Mouse (Mus musculus) forebrain, postnatal 0 days (tissue): ENCODE results near the gene Ogfr. TPM values are rescaled to one million over a fixed set of nuclear protein-coding genes. Genes with fewer than 3 reads are reported as not detected.

ENCODE experiments used
- ATAC-seq: fragments of 200-750 bp; cut with Nextera tagmentation; 2 replicates; pipeline ENCODE4 v1.8.0; 2017; ENCODE audit warnings: mild to moderate bottlenecking, moderate library complexity
- DNase-seq: peaks from one replicate; pipeline ENCODE4 v3.0.0-alpha.2; 2015
- H3K27ac ChIP-seq: fragments of 300-500 bp; sonication (generic); 2 replicates; pipeline ENCODE4 v1.5.1; 2014; ENCODE audit warnings: low read depth, mild to moderate bottlenecking, antibody characterized with exemption, low read length, moderate library complexity, mixed read lengths
- H3K27me3 ChIP-seq: fragments of 300-500 bp; sonication (generic); 2 replicates; pipeline ENCODE4 v1.6.1; 2014; ENCODE audit warnings: mild to moderate bottlenecking, low read length, mixed read lengths; ENCODE audit not compliant: insufficient read depth
- H3K36me3 ChIP-seq: fragments of 300-500 bp; sonication (generic); 2 replicates; pipeline ENCODE4 v1.6.1; 2014; ENCODE audit warnings: mild to moderate bottlenecking, moderate library complexity; ENCODE audit not compliant: insufficient read depth
- H3K4me1 ChIP-seq: fragments of 300-500 bp; sonication (generic); 2 replicates; pipeline ENCODE4 v1.6.1; 2014; ENCODE audit warnings: antibody characterized with exemption; ENCODE audit not compliant: insufficient read depth
- H3K4me2 ChIP-seq: fragments of 300-500 bp; sonication (generic); 2 replicates; pipeline ENCODE4 v1.6.1; 2014; ENCODE audit warnings: low read depth, mild to moderate bottlenecking, moderate library complexity
- H3K4me3 ChIP-seq: fragments of 300-500 bp; sonication (generic); 2 replicates; pipeline ENCODE4 v1.5.1; 2014; ENCODE audit warnings: low read depth, low read length, mixed read lengths
- H3K9ac ChIP-seq: fragments of 300-500 bp; sonication (generic); 2 replicates; pipeline ENCODE4 v1.6.1; 2014; ENCODE audit warnings: mild to moderate bottlenecking
- H3K9me3 ChIP-seq: fragments of 300-500 bp; sonication (generic); 2 replicates; pipeline ENCODE4 v1.6.1; 2016; ENCODE audit warnings: low read length
- CTCF ChIP-seq: sonication (generic); IDR thresholded peaks from 2 replicates; pipeline ENCODE4 v1.5.1; 2016; ENCODE audit warnings: antibody characterized with exemption, control low read depth, low read depth
- WGBS: fragments of 180-500 bp; shearing (Covaris S2); extraction: QIAGEN DNeasy Blood & Tissue Kit; methylation state at CpG from one replicate; pipeline ENCODE4 v1.1.7; 2014; 5-methylcytosine and 5-hydroxymethylcytosine counted together
- polyA plus RNA-seq: library from polyadenylated mRNA; unstranded; fragments of >200 nt; fragmentation: Nextera tagmentation; extraction: Ambion mirVana; gene quantifications from 2 replicates; pipeline ENCODE4 v1.2.1, GENCODE M21; 2015
- total RNA-seq: library from RNA; depleted of rRNA; stranded (reverse); fragments of >200 nt; gene quantifications from 2 replicates; pipeline ENCODE4 v1.2.3, GENCODE M21; 2014

Gene Ogfr
- total and polyA plus RNA-seq, 2 experiments from 2014 or later = 84.7 to 127 TPM

- no peak for DNase-seq
- Histone ChIP-seq H3K36me3 (no peaks in the 10 kb centered on the region), H3K9me3 (no peaks in the 10 kb centered on the region), H3K4me2 (no peak overlapping the region), H3K4me3 (no peak overlapping the region), H3K27me3 (no peaks in the 10 kb centered on the region), H3K4me1 (no peaks in the 10 kb centered on the region), H3K9ac (no peak overlapping the region), H3K27ac (no peak overlapping the region)
- TF ChIP-seq CTCF = no peak
- no peak for ATAC-seq
- WGBS = 89% methylated on average over 3 of the region's 3 CpGs
Measured at GRCm38 (mm10) chr2:180556470-180556869, 32.6 kb upstream of the Ogfr start.

- Histone ChIP-seq H3K4me2 (no peak overlapping the region), H3K27me3 (no peaks in the 10 kb centered on the region), H3K4me3 (no peak overlapping the region), H3K4me1 (no peaks in the 10 kb centered on the region), H3K9ac (no peak overlapping the region), H3K27ac (no peak overlapping the region), H3K9me3 (no peaks in the 10 kb centered on the region), H3K36me3 (no peaks in the 10 kb centered on the region)
- ATAC-seq = no peak
- no peak for DNase-seq
- peak; percentile 58 for TF ChIP-seq CTCF
- WGBS = 47% methylated on average over 5 of the region's 5 CpGs
Measured at GRCm38 (mm10) chr2:180560245-180560644, 28.8 kb upstream of the Ogfr start.

GRCm38 (mm10) chr2:180562146-180562545, 26.9 kb upstream of the Ogfr start:
- TF ChIP-seq CTCF = peak; percentile 17; the same call in 1 of the 2 replicates
- no peak overlapping the region for H3K27ac ChIP-seq
- no peaks in the 10 kb centered on the region for H3K36me3 ChIP-seq
- H3K4me2 ChIP-seq = no peak overlapping the region
- no peak overlapping the region for H3K9ac ChIP-seq
- H3K9me3 ChIP-seq = no peaks in the 10 kb centered on the region
- no peak for ATAC-seq
- H3K4me1 ChIP-seq = no peaks in the 10 kb centered on the region
- H3K27me3 ChIP-seq = no peaks in the 10 kb centered on the region
- 76% methylated on average over 5 of the region's 5 CpGs for WGBS
- no peak for DNase-seq
- H3K4me3 ChIP-seq = no peak overlapping the region

- TF ChIP-seq CTCF = no peak
- H3K4me1 ChIP-seq = no peaks in the 10 kb centered on the region
- no peak overlapping the region for H3K4me2 ChIP-seq
- DNase-seq (no peak), ATAC-seq (no peak; the same call in 1 of the 2 replicates)
- 53% methylated on average over 6 of the region's 6 CpGs for WGBS
- peak overlapping the region; percentile 50; the same call in 1 of the 2 replicates for H3K27ac ChIP-seq
- H3K27me3 ChIP-seq = no peaks in the 10 kb centered on the region
- H3K4me3 ChIP-seq = no peak overlapping the region
- no peaks in the 10 kb centered on the region for H3K36me3 ChIP-seq
- no peaks in the 10 kb centered on the region for H3K9me3 ChIP-seq
- no peak overlapping the region for H3K9ac ChIP-seq
Measured at GRCm38 (mm10) chr2:180563296-180563695, 25.7 kb upstream of the Ogfr start.

- H3K27me3 ChIP-seq = no peaks in the 10 kb centered on the region
- WGBS = 31% methylated on average over 5 of the region's 5 CpGs
- peak overlapping the region; percentile 50; the same call in 1 of the 2 replicates for H3K27ac ChIP-seq
- H3K9me3 ChIP-seq = no peaks in the 10 kb centered on the region
- no peak overlapping the region for H3K4me3 ChIP-seq
- ATAC-seq (peak; percentile 73), DNase-seq (peak; percentile 54)
- H3K36me3 ChIP-seq = no peaks in the 10 kb centered on the region
- no peak overlapping the region for H3K4me2 ChIP-seq
- 0 out of 2 replicates have a peak, but pooled peaks cover 2% of the 10 kb centered on the region for H3K4me1 ChIP-seq
- no peak overlapping the region for H3K9ac ChIP-seq
- peak; percentile 12; the same call in 1 of the 2 replicates for TF ChIP-seq CTCF
Measured at GRCm38 (mm10) chr2:180563841-180564240, 25.2 kb upstream of the Ogfr start.

- Histone ChIP-seq H3K4me2 (no peak overlapping the region), H3K4me3 (no peak overlapping the region), H3K36me3 (no peaks in the 10 kb centered on the region), H3K9me3 (no peaks in the 10 kb centered on the region), H3K4me1 (0 out of 2 replicates have a peak, but pooled peaks cover 3% of the 10 kb centered on the region), H3K9ac (no peak overlapping the region), H3K27ac (no peak overlapping the region), H3K27me3 (no peaks in the 10 kb centered on the region)
- WGBS = 35% methylated on average over 13 of the region's 13 CpGs
- ATAC-seq (no peak), DNase-seq (peak; percentile 45)
- peak; percentile 67 for TF ChIP-seq CTCF
Measured at GRCm38 (mm10) chr2:180566240-180566913, 22.7 kb upstream of the Ogfr start.

- no peak for TF ChIP-seq CTCF
- Histone ChIP-seq H3K27me3 (no peaks in the 10 kb centered on the region), H3K4me3 (no peak overlapping the region), H3K36me3 (no peaks in the 10 kb centered on the region), H3K9ac (no peak overlapping the region), H3K9me3 (no peaks in the 10 kb centered on the region), H3K4me2 (no peak overlapping the region), H3K4me1 (0 out of 2 replicates have a peak, but pooled peaks cover 3% of the 10 kb centered on the region), H3K27ac (peak overlapping the region; percentile 46; the same call in 1 of the 2 replicates)
- WGBS = 16% methylated on average over 3 of the region's 3 CpGs
- ATAC-seq (peak; percentile 55; the same call in 1 of the 2 replicates), DNase-seq (peak; percentile 40)
Measured at GRCm38 (mm10) chr2:180569028-180569643, 19.9 kb upstream of the Ogfr start.
